Mouse (Mus musculus) small intestine, adult 2 months (tissue): ENCODE results near the gene Ccdc171.

Experiments used
- CTCF ChIP-seq: fragments of 200-500 bp; IDR thresholded peaks from 2 replicates; pipeline ENCODE4 v1.5.1; 2012; ENCODE audit warnings: low read depth, mild to moderate bottlenecking, control low read depth, inconsistent platforms, low read length, moderate library complexity, mixed read lengths; ENCODE audit not compliant: insufficient replicate concordance, insufficient read length; ENCODE audit errors: extremely low read depth
- POLR2A ChIP-seq: fragments of 200-500 bp; IDR thresholded peaks from 2 replicates; pipeline ENCODE4 v1.6.1; 2012; ENCODE audit warnings: low read depth, mild to moderate bottlenecking, control low read depth, inconsistent platforms, low read length, moderate library complexity

GRCm38 (mm10) chr4:83656571-83656970, 131.2 kb downstream of the Ccdc171 start:
- no peak for TF ChIP-seq CTCF
- TF ChIP-seq POLR2A = no peak
